Mouse (Mus musculus): Measurements from ENCODE around the gene Atf1. TPM values are rescaled to one million over a fixed set of nuclear protein-coding genes. Genes with fewer than 3 reads are reported as not detected.
"Not testable (repeated sequence)": the region's sequence is repeated elsewhere in the genome, so short reads cannot be mapped to it uniquely, and the experiment has no call there.

The Atf1 gene
- total RNA-seq, 1 experiment, result 47.2 TPM

DNA sequence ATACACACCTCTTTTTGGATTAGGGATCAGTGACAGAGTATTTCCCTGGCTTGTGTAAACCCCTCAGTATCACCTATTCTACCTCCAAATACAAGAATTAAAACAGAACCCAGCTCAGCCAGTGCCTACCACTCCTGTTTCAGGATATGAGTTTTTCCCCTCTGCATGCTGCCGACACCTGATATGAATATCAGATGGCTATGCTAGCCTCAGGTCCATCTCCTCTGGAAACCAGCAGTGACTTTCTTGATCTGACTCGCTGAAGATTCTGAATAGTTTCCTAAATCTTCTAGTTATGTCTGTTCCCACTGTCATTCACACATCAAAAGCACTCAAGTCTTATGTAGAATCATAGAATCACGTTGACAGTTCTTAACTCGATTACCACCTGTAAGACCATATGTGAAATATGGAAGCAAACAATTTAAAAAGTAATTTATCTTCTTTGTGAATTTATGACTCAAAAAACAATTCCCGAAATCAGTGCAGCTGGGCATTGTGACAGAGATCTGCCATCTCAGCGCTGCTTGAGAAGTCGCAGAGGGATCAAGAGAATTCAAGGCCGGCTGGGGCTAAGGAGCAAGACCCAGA, 75.9 kb downstream of the Atf1 start:
- Histone ChIP-seq H3K9me3 (ENCODE audit: control insufficient read depth, insufficient read depth, low read depth, low read length) (no peaks in the 10 kb centered on the region), H3K4me1 (ENCODE audit: control insufficient read depth in 2 of 2, insufficient read depth in 2 of 2, low read length in 2 of 2, poor library complexity in 1 of 2) (peaks cover 9 to 17% of the 10 kb centered on the region in 2 experiments), H3K27ac (ENCODE audit: insufficient read depth, low read depth, low read length, poor library complexity, severe bottlenecking) (no peak overlapping the region; the same call in 1 of the 2 replicates), H3K4me3 (ENCODE audit: insufficient read depth in 1 of 2, low read depth in 1 of 2, low read length in 2 of 2, poor library complexity in 1 of 2, severe bottlenecking in 1 of 2) (no peak overlapping the region), H3K36me3 (ENCODE audit: control insufficient read depth, insufficient read depth, low read length, poor library complexity, severe bottlenecking) (no peaks in the 10 kb centered on the region), H3K9ac (ENCODE audit: insufficient read depth, low read depth, low read length, poor library complexity, severe bottlenecking) (no peak overlapping the region)
- no peak for DNase-seq (ENCODE audit: low read depth, low spot score)
- in situ Hi-C loops (cut with MboI; ENCODE audit: low sequenced_read_pairs in 2 of 2, unreplicated experiment in 2 of 2), result no loop called here
- no peak for TF ChIP-seq MAFK (IDR thresholded peaks at IDR 0.05; ENCODE audit: insufficient read depth, low read depth, low read length)
- no peak for TF ChIP-seq ZNF384 (IDR thresholded peaks at IDR 0.05; ENCODE audit: low read depth, low read length)
- no peak for TF ChIP-seq CHD2 (IDR thresholded peaks at IDR 0.05; ENCODE audit: low read depth, low read length)
- TF ChIP-seq ZC3H11A (IDR thresholded peaks at IDR 0.05; ENCODE audit: borderline replicate concordance, low read depth, low read length), result no peak
- no peak for TF ChIP-seq HCFC1 (IDR thresholded peaks at IDR 0.05; ENCODE audit: borderline replicate concordance, insufficient read depth, low read length)

DNA sequence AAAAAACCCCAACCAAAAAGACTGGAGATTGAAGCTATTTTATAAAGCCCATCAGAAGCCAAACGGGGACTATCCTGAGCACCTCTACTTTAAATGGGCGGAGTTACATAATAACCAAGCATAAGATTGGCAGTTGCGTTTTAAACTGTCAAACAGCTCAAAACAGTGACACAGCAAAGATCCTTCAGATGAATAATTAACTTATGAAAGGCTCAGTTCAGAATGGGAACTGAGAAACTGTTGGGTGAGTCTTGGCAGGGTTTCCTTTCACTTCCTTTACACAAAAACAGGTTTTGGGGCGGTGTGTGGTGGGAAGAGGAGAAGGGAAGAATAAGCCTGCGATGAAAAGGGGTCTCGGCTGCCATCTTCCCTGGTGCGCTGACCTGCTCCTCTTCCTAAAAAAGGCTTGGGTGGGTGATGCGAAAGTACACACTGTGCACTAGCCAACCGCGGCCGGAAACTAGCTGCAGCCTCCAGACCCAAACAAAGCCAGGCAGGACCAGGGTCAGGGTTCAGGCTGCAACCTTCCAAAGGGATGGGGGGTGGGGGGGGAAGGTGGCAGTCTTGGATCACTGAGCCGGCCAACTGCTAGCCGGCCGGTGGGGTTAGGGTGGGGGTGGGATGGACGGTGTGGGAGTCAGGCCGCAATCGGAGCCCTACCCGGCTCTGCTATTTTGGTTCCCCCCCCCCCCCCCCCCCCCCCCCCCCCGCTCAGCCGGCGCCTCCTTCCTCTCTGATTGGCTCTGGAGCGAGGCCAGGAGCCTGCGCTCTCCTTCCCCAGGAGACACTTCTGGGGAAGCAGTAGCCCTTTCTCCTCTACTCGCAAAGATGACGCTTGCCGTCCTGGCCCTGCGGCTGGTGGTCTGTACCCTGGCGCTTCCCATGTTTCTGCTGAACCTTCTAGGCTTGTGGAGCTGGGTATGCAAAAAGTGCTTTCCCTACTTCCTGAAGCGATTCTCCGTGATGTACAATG, 76.7 kb downstream of the Atf1 start, which contains the start of gene Mettl7a1:
TSS of gene Mettl7a1 (plus strand) at position 122 of the 973 bp plus-strand sequence.
- no peak for DNase-seq (ENCODE audit: low read depth, low spot score)
- peak within 1 kb of the TSS; percentile 48 for H3K27ac ChIP-seq (ENCODE audit: insufficient read depth, low read depth, low read length, poor library complexity, severe bottlenecking)
- H3K36me3 ChIP-seq (ENCODE audit: control insufficient read depth, insufficient read depth, low read length, poor library complexity, severe bottlenecking), result no peaks in the 10 kb centered on the region
- peaks cover 9 to 16% of the 10 kb centered on the region in 2 experiments for H3K4me1 ChIP-seq (ENCODE audit: control insufficient read depth in 2 of 2, insufficient read depth in 2 of 2, low read length in 2 of 2, poor library complexity in 1 of 2)
- in situ Hi-C loops (cut with MboI; ENCODE audit: low sequenced_read_pairs in 2 of 2, unreplicated experiment in 2 of 2), result no loop called here
- peak within 1 kb of the TSS; percentile 73 to 90 for H3K4me3 ChIP-seq (ENCODE audit: insufficient read depth in 1 of 2, low read depth in 1 of 2, low read length in 2 of 2, poor library complexity in 1 of 2, severe bottlenecking in 1 of 2)
- no peaks in the 10 kb centered on the region for H3K9me3 ChIP-seq (ENCODE audit: control insufficient read depth, insufficient read depth, low read depth, low read length)
- H3K9ac ChIP-seq (ENCODE audit: insufficient read depth, low read depth, low read length, poor library complexity, severe bottlenecking), result peak within 1 kb of the TSS; percentile 77
- TF ChIP-seq HCFC1 (IDR thresholded peaks at IDR 0.05; ENCODE audit: borderline replicate concordance, insufficient read depth, low read length) (no peak), MAFK (IDR thresholded peaks at IDR 0.05; ENCODE audit: insufficient read depth, low read depth, low read length) (peak; percentile 32; the same call in 1 of the 2 replicates)

DNA sequence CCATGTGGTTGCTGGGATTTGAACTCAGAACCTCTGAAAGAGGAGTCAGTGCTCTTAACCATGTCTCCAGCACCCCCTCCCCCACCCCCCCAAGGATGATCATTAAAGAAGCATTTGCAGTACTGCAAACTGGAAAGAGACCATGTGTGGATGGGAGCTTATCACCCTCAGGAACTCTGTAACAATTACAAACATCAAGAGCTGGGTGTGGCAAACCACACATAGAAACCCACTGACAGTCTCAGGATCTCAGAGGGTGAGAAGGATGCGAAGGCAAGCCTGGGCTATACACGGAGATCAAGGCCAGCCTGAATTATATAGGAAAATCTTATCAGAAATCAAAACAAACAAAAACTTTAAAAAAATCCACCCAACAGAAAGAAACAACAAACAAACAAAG, 78.6 kb downstream of the Atf1 start:
- in situ Hi-C loops (cut with MboI; ENCODE audit: low sequenced_read_pairs in 2 of 2, unreplicated experiment in 2 of 2), result no loop called here
- TF ChIP-seq ZC3H11A (IDR thresholded peaks at IDR 0.05; ENCODE audit: borderline replicate concordance, low read depth, low read length), result no peak
- TF ChIP-seq ZNF384 (IDR thresholded peaks at IDR 0.05; ENCODE audit: low read depth, low read length), result no peak
- no peak for TF ChIP-seq MAFK (IDR thresholded peaks at IDR 0.05; ENCODE audit: insufficient read depth, low read depth, low read length)
- TF ChIP-seq CHD2 (IDR thresholded peaks at IDR 0.05; ENCODE audit: low read depth, low read length), result no peak
- TF ChIP-seq HCFC1 (IDR thresholded peaks at IDR 0.05; ENCODE audit: borderline replicate concordance, insufficient read depth, low read length), result no peak
- no peak for DNase-seq (ENCODE audit: low read depth, low spot score)

DNA sequence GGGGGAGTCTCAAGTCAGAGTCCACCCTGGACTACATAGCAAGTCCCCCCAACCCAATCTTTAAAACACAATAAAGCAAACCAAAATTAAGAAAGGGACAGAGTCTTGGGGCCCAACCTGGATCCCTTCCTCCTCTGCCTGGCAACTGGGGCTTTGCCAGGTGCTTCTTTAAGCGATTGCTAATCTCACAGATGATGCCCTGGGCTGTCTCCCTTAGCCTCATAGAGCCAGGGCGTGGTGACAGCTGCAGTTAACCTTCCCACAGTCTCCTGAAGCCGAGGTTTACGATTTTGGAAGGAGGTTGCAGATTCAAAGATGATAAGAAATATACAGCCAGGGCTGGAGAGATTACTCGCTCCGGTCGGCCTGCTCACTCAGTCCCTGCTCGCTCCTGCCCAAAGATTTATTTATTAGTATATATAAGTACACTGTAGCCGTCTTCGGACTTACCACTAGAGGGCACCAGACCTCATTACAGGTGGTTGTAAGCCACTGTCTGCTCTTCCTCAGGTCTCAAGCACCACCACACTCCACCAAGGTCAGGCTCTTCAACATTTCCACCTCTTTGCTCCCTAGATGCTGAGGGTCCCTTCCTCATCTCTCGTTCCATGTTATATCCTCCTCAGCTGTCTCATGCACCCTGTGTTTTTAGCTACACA, 79.9 kb downstream of the Atf1 start:
- H3K27ac ChIP-seq (ENCODE audit: insufficient read depth, low read depth, low read length, poor library complexity, severe bottlenecking); H3K9ac ChIP-seq (ENCODE audit: insufficient read depth, low read depth, low read length, poor library complexity, severe bottlenecking); H3K36me3 ChIP-seq (ENCODE audit: control insufficient read depth, insufficient read depth, low read length, poor library complexity, severe bottlenecking); in situ Hi-C loops (cut with MboI; ENCODE audit: low sequenced_read_pairs in 2 of 2, unreplicated experiment in 2 of 2); H3K4me3 ChIP-seq (ENCODE audit: insufficient read depth in 1 of 2, low read depth in 1 of 2, low read length in 2 of 2, poor library complexity in 1 of 2, severe bottlenecking in 1 of 2); DNase-seq (ENCODE audit: low read depth, low spot score); H3K4me1 ChIP-seq (ENCODE audit: control insufficient read depth in 2 of 2, insufficient read depth in 2 of 2, low read length in 2 of 2, poor library complexity in 1 of 2); H3K9me3 ChIP-seq (ENCODE audit: control insufficient read depth, insufficient read depth, low read depth, low read length): not testable (repeated sequence)

More for the DNA sequence above, 78.6 kb downstream of the Atf1 start:
- Histone ChIP-seq H3K36me3 (ENCODE audit: control insufficient read depth, insufficient read depth, low read length, poor library complexity, severe bottlenecking) (no peaks in the 10 kb centered on the region), H3K4me1 (ENCODE audit: control insufficient read depth in 2 of 2, insufficient read depth in 2 of 2, low read length in 2 of 2, poor library complexity in 1 of 2) (peaks cover 4% of the 10 kb centered on the region in 2 experiments; a peak in 3 of 4 replicates), H3K27ac (ENCODE audit: insufficient read depth, low read depth, low read length, poor library complexity, severe bottlenecking) (no peak overlapping the region), H3K9ac (ENCODE audit: insufficient read depth, low read depth, low read length, poor library complexity, severe bottlenecking) (no peak overlapping the region), H3K9me3 (ENCODE audit: control insufficient read depth, insufficient read depth, low read depth, low read length) (no peaks in the 10 kb centered on the region), H3K4me3 (ENCODE audit: insufficient read depth in 1 of 2, low read depth in 1 of 2, low read length in 2 of 2, poor library complexity in 1 of 2, severe bottlenecking in 1 of 2) (no peak overlapping the region)

Other genes starting within 250 kb of the Atf1 start
- gene Dip2b, start 189.2 kb upstream of the Atf1 start, total RNA-seq (2012; rRNA removed), result 18.6 and 21.1 TPM in 2 replicates
- 1.5 and 1.6 TPM in 2 replicates for gene Tmprss12, start 53.0 kb downstream of the Atf1 start, total RNA-seq (2012; rRNA removed)
- gene Mettl7a1, start 76.3 kb downstream of the Atf1 start, total RNA-seq (2012; rRNA removed), result 11.6 and 21.7 TPM in 2 replicates
- gene Mettl7a3, start 107.1 kb downstream of the Atf1 start, total RNA-seq (2012; rRNA removed), result 0.49 and 1.3 TPM in 2 replicates
- gene Methig1, start 125.3 kb downstream of the Atf1 start, total RNA-seq (2012; rRNA removed), result 0.37 and 0.54 TPM in 2 replicates
- gene Mettl7a2, start 125.4 kb downstream of the Atf1 start, total RNA-seq (2012; rRNA removed), result 1.4 and 5.1 TPM in 2 replicates
- gene Higd1c, start 136.7 kb downstream of the Atf1 start, total RNA-seq (2012; rRNA removed), result not detected in 2 replicates
- 0.11 TPM in 1 of 2 replicates, not detected in the other for gene Gm5475, start 194.3 kb downstream of the Atf1 start, total RNA-seq (2012; rRNA removed)
- gene Slc11a2, start 197.3 kb downstream of the Atf1 start, total RNA-seq (2012; rRNA removed), result 59.8 and 67.1 TPM in 2 replicates
- gene Letmd1, start 241.2 kb downstream of the Atf1 start, total RNA-seq (2012; rRNA removed), result 7.8 and 11.2 TPM in 2 replicates